Mouse (Mus musculus) ovary, postnatal 10 days (tissue): ENCODE results near the gene Slc9a9.

Experiments
- DNase-seq: peaks from one replicate; pipeline ENCODE4 v3.0.0; 2022; ENCODE audit warnings: low spot score

Slc9a9 gene

DNA sequence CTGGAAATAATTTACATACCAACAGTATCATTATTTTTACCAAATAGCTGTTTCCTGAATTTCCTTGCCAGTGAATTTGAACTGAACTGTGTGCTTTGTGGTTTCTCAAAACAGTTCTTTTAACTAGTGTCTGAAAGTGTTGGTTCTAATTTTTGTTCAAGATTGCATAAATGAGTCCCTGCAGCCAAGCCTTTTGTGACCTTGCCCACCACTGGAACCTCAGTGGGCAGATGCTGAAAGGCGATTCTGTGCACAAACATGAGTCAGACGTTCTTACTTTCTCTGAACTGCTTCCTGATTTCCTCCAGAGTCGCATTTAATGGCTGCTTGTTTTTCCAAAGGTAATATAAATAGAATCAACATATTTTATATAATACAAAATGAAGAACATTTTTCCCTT lies 281.0 kb downstream of the Slc9a9 start:
- no peak for DNase-seq

GRCm38 (mm10) chr9:94955645-94956044 lies 285.9 kb downstream of the Slc9a9 start:
- DNase-seq, result no peak

DNA sequence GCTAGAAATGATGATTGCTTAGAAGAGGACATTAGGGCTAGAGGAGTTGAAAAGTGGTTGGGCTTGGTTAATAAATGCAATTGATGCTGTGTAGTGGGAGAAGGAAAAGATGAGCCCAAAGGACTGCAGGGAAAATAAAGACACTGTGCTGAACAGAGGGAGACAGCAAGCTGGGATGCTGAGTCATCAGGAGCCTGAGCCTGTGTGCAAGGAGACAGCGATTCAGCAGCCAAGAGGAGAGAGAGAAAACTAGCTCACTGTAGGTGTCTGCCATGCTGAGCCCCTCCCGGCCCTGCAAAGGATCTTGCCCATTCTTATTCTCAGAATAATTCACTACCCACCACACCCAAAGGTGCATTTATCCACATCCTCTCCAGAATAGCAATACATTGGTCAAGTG lies 288.7 kb downstream of the Slc9a9 start:
- no peak for DNase-seq

DNA sequence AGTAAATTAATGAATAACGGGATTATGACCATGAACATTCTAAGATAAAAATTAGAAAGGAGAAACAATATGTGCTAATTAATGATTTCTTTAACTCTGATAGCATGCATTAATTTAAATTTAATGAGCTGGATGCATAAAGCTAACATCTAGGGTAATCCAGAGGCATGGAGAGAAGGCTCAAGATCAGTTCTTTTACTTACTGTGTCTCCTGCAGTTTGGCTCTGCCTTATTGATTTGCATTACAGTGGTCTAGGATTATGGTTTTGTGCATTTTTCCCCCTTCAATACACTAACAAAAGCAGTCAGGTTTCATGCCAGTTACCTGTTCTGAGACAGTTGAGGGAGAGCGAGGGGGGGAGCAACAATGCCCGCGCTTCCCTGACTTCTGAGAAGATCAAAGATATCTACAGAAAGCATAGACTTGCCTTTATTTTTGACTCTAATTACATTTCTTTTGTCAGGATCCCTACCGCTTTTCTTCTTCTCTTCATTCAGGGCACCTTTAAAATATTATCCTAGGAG lies 298.9 kb downstream of the Slc9a9 start:
- DNase-seq, result no peak

- DNase-seq, result no peak
These were observed 299.4 kb downstream of the Slc9a9 start for GRCm38 (mm10) chr9:94969131-94969530.

DNA sequence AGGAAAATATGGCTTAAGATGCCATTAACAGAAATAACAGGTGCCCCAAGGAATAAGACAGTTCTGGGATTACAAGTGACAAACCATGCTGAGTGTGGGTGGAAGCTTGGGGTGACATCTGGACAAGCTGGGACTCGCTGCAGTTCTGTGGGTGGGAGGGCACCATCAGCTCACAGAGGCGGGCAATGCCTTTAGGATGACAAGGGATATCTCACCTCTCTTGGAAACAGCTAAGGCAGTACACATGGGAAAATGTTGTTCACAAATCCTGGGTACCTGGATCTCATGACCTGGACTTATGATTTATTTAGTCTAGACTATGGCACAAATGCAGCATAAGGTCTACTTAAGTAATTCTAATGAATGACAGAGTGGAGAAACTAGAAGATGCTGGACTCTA lies 302.3 kb downstream of the Slc9a9 start:
- DNase-seq, result no peak

DNA sequence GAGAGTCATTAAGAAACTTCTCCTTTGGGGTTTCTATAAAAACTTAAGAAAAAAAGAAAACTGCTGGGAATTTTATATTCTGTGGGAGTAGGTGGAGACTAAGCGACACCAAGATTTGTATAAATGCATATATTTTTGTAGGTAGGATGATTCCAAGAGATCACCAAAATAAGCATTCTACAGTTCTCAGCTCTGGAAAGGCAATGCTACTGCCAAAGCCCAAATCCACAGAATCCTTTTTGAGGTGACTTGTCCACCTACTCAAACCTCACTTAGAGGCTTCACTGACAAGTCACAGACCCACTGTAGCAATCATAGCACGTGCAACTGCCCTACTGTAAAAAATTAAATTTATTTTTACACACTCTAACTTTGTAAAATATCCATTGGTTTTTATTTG lies 303.0 kb downstream of the Slc9a9 start:
- DNase-seq, result no peak

DNA sequence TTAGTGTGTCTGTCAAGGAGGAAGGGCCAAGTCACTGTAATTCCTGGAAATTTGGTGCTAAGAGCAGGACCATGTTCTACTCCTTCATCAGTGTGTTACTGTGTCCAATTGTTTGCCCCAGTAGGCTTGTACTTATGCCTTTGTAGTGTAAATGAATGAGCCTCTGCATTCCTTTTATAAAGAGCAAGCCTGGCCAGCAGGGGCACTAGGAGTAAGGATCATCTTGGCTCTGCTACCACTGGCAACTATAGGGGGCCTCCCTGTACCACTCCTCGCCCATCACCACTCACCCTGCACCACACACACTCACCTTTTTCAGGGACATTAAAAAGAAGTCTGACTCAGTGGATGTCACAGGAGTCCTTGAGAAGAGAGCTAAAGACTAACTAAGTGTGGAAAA lies 306.5 kb downstream of the Slc9a9 start:
- no peak for DNase-seq

- DNase-seq, result no peak
These were observed 323.9 kb downstream of the Slc9a9 start for GRCm38 (mm10) chr9:94993575-94993974.

- no peak for DNase-seq
These were observed 350.5 kb downstream of the Slc9a9 start for GRCm38 (mm10) chr9:95020136-95020706.

DNA sequence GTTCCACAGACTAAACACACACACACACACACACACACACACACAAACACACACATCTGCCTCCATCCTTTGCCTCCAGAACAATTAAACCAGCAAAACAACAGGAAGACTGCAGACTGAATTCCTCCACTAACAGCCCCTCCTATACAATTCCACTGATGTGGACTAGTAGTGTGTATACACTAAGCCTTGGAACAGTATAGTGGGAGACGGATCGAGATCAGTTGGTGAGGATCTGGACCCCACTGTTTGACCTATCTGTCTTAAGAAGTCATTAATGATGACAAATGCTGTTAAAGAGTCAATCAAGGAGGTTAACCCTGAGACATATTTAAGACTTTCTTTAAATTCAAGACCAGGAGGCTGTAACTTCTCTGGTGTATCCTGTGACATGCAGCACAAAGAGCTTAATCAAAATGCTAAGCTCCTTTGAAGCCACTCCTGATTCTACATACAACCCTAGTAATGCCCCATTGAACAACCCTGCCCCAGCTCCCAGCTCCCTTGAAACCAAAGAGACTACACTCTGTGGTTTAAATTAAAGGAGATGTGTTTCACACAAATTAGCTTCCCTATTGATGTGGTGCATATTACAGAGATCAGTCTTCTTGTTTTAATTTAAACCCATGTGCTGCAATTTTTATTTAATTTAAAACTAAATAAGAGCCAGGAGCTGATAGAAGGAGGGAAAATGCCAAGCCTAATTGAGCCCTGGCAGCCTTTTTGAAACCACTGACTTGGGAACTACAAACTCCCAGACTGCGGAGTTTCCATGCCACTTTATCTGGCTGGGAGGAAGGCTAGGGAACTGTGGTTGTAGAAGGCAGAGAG lies 364.6 kb downstream of the Slc9a9 start:
- DNase-seq, result no peak

- DNase-seq, result no peak
These were observed 366.5 kb downstream of the Slc9a9 start for GRCm38 (mm10) chr9:95036209-95036608.

DNA sequence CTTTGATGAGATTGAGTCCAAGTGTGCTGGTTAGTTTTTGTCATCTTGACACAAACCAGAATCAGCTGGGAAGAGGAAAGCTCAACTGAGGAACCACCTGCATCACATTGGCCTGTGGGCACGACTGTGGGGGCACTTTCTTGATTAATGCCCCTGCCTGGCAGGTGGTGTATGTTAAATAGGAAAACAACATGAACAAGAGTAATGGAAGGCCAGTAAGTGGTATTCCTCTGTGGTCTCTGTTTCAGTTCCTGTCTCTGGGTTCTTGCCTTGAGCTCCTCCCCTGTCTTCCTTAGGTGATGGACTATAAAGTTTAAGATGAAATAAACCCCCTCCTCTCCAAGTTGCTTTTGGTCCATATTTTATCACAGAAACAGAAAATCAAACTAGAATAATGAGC lies 372.7 kb downstream of the Slc9a9 start:
- DNase-seq, result no peak

- DNase-seq, result no peak
These were observed 382.5 kb downstream of the Slc9a9 start for GRCm38 (mm10) chr9:95052160-95052559.

DNA sequence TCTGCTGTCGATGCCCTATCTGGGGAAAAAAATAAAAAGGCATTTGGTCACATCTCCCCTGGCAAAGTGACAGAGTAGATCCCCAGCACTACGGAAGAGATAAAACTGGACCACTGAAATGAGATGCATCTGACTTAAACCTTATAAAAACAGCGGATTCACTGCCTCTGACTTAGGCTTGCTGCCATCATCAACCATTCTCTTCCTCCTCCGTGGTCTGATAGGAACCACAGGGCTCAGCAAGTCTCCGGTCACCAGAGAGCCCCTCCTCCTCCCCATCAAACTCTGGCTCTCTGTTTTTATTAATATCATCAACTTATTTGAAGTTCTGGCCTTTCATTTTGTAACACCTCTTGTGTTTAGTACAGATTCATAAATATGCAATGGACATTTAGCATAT lies 383.5 kb downstream of the Slc9a9 start:
- DNase-seq, result no peak

DNA sequence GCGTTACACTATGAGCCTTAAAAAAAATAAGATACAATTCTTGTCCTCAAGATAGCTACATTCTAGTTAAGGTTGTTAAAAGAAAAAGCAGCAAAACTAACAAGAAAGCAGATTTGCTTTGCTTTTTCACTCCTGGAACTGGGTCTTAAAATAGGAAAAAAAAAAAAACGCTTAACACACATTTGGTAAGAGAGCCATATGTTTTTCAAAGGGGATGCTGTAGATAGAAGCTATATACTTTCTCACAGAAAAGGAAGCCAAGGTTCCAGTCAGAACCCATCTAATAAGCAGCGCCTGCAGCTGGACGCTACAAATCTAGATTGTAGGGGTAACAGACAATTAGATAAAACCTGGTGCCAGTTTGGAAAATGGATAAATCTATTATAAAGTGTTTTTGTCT lies 386.1 kb downstream of the Slc9a9 start:
- DNase-seq, result no peak

DNA sequence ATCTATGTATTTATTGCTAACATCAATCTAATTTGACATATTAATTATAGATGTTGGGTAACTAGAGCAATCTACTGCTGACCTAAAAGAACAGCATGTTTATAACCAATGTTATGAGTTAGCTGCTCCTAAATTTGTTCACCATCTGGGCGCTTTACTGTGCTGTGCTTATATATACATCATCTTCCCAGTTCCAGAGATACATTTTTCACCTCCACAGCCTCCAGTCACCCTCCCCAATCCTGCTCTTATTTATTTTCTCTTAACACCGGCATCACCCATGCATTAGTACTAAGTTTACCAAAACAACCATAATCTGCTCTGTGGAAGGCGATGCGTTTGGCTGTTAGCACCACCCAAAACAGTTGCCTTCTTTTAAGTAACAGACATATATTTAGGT lies 391.0 kb downstream of the Slc9a9 start:
- no peak for DNase-seq

- DNase-seq, result no peak
These were observed 397.3 kb downstream of the Slc9a9 start for GRCm38 (mm10) chr9:95067037-95067436.

DNA sequence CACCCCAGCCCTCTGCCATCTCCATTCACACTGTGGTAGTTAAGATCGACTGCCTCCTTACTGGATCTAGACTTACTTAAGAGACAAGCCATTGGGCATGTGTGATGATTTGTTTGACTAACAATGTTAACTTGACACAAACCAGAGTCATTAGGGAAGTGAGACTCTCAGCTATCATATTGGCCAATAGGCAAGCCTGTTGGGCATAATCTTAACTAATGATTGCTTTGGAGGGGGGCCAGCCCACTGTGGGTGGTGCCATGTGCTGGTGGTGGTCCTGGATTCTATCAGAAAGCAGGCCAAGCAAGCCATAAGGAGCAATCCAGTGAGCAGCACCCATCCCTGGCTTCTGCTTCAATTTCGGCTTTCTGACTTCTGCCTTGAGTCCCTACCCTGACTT lies 398.8 kb downstream of the Slc9a9 start:
- DNase-seq, result no peak

DNA sequence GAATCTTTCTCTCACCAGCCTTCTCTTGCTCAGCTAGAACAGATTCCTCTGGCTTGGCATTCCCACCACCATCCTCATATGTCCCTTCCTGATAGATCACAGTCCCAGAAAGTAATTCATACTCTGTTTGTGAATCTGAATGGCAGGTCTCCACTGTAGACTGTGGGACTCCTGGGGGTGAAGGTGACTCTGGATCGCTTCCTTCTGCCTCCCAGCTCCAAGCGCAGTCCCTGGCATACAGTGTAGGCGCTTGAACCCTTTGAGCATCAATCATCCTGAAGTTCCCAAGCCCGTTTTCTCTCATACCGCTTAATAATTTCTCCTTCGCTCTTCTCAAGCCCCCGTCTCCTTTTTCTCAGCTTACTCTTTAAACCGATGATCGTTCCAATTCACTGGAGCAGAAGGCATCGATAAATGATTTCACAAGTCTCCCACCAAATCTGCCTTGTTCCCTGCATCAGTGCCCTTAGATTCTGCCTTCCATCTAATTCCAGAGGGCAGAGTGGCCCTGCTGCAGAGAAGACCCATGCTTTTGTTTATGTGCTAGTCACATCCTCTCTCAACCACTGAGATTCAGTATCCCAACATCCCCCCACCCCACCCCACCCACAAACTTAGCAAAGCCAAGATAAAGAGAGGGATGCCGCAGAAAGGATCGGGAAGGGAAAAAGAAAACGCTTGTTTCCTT lies 401.3 kb downstream of the Slc9a9 start:
- no peak for DNase-seq

DNA sequence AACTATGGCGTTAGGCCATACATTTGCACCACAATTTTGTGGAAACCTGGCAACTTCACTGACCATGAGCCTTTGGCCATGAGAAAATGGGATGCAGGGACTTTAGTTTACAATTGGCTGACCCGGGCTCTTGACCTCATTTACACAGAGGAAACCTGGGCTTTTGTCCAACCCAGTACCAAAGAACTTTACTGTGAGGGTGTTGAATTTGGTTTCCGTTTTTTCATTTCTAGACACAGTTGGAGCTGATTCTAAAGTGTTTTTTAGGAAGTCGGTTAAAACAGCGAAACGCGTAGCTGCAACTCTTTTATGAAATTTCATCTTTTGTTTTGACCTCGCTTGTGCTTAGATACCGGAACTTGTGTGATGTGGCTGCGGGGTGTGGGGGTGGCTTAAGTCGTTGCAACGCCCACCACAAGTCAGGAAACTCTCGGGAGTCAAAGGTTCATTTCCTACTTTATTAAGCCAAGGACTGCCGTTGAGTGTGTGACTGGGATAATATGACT lies 402.8 kb downstream of the Slc9a9 start:
- no peak for DNase-seq

GRCm38 (mm10) chr9:95073691-95074090 lies 404.0 kb downstream of the Slc9a9 start:
- no peak for DNase-seq

DNA sequence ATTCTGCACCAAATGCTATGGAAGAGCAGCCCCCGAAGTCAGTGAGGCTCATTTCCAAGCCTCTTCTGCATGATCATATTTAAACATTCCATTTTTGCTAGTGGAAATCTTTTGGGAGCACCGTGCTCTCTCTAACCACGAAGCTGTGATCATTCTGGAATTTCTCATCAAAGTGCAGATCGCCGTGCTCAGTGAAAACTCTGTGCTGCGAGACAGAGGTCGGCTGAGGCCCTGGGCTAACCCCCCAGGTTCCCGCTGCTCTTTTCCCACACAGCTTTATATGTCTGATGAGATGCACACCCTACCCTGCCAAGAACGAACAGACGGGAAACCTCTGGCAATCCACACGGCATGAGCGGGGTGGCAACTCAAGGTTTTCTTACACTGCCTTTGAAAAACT lies 406.1 kb downstream of the Slc9a9 start:
- no peak for DNase-seq
